Mouse (Mus musculus) heart, adult 2 months (tissue): ENCODE data around the gene Cd163l1.

ENCODE experiments used
- CTCF ChIP-seq: fragments of 200-600 bp; IDR thresholded peaks from 2 replicates; pipeline ENCODE4 v1.8.1; 2022; ENCODE audit warnings: antibody characterized with exemption, mild to moderate bottlenecking, moderate library complexity
- EP300 ChIP-seq: fragments of 200-500 bp; IDR thresholded peaks from 2 replicates; pipeline ENCODE4 v1.6.1; 2011; ENCODE audit warnings: low read depth, low read length, control low read depth; ENCODE audit not compliant: insufficient read depth
- POLR2A ChIP-seq: fragments of 200-500 bp; IDR thresholded peaks from 2 replicates; pipeline ENCODE4 v1.6.1; 2011; ENCODE audit warnings: mild to moderate bottlenecking, low read depth, low read length, control low read depth; ENCODE audit not compliant: insufficient read depth

GRCm38 (mm10) chr7:140184206-140184605, 33.9 kb upstream of the Cd163l1 start:
- TF ChIP-seq CTCF: no peak
- TF ChIP-seq POLR2A: no peak
- no peak for TF ChIP-seq EP300
